Mouse (Mus musculus) common myeloid progenitor, adult 5-6 weeks (primary cell): ENCODE measurements around the gene Spata5. TPM values are rescaled to one million over a fixed set of nuclear protein-coding genes. Genes with fewer than 3 reads are reported as not detected.
A peak's percentile ranks its signal among the peaks of the same experiment; 100 is the strongest.

Experiments
- ATAC-seq: replicated peaks from 2 replicates; pipeline ENCODE4 v1.8.0; 2016; ENCODE audit warnings: low read depth, mild to moderate bottlenecking, moderate TSS enrichment, inconsistent platforms; ENCODE audit not compliant: poor library complexity, severe bottlenecking
- total RNA-seq: library from RNA; stranded (forward); fragments of 200-1000, 187-1606 nt; gene quantifications from 2 replicates; pipeline ENCODE4 v1.2.3, GENCODE M21; 2017

Gene Spata5
- total RNA-seq, result 174 and 222 TPM in 2 replicates

DNA sequence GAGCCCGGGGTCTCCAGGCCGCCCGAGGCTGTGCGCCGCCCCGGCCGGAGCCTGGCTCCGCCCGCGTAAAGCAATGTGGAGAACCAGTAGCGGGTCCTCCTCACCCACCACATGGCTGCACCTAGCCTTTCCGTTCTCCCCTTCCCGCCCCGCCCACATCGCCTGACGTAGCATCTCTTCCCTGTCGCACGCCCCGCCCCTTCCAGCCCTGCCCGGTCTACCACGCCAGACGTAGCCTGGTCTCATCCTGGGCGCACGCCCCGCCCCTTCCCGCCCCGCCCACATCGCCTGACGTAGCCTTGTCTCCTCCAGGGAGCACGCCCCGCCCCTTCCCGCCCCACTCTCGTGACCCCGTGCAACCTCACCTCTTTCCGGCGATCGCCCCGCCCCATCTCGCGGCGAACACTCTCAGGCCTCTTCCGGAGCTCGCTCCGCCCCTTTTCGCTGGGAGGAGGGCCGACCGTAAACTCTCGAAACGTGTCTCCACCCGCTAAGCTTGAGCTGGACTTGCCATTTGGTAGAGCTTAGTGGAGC is at the start of gene Spata5:
TSS of gene Spata5 (plus strand) at position 439 of the 534 bp plus-strand sequence.
- ATAC-seq, result peak; percentile 78

DNA sequence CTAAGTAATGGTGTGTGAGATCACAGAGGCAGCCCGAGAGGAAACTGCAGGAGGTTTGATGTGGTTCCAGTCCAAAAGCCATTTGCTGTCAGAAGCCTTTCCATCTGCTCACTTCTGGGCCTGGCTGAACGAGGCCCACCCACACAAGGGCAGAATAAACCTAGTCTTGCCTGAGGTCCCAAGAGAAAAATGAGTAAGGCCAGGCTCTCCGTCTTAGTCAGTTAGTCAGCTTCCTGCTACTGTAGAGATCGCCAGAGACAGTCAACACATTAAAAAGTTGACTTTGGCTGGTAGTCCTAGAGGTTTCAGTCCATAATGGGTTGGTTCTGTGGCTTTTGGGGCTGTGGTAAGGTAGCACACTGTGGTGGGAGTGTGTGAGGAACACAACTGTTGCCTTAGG is 49.3 kb upstream of the Spata5 start:
- no peak for ATAC-seq

DNA sequence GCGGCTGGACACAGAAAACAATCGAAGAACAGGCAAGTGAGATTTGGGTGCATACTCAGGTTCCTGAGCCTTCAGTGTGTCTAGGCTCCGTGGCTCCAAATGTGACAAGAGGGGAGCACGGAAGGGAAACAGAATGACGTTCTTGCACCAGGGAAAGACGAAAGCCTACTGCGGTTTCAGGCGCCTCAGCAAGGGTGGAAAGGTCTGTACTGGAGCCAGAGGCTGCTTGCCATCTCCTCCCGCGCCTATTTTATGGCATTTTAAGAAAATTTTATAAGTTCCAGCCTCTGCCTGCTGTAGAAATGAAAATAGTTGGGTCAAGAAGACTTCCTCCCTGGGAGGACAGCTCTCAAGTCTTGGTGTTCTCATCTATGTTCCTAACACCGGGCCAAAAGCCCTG is 46.0 kb upstream of the Spata5 start:
- ATAC-seq, result no peak

DNA sequence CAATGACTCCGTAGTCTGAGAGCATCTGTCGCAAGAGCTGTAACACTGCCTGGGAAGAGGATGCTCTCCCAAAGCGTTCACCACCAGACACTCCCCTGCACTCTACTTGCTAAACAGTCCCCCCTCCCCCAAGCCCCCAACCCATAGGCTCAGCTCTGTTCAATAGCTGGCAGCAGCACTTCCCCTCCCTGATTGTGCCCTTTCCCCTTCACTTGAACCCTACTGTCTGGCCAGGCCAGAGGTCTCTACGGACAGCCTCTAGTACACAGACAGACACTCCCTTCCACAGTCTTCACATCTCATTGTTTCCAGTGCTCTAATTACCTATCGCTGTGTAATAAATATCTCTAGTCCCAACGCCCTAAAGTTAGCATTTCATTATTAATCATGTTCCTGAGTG is 41.8 kb upstream of the Spata5 start:
- no peak for ATAC-seq

GRCm38 (mm10) chr3:37378412-37378811 is 41.3 kb upstream of the Spata5 start:
- ATAC-seq, result no peak

DNA sequence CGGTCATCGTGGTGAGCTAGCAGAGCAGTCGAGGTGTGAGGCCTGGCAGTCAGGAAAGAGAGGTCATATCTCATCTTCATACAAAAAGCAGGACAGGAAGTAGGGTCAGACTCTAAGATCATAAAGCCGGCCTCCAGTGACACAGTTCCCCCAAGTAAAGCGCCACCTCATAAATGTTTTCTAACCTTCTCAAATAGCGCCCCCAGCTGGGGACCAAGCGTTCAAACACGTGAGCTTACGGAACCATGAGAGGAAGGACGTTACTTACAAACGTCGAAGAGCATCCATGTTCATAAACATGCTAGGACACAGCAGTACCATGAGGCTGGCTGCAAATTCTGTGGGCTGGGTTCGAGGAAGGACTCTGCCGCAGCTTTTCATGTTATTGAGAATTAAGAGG is 40.5 kb upstream of the Spata5 start:
- ATAC-seq, result 0 out of 2 replicates have a peak, but pooled peaks have one; percentile 29

DNA sequence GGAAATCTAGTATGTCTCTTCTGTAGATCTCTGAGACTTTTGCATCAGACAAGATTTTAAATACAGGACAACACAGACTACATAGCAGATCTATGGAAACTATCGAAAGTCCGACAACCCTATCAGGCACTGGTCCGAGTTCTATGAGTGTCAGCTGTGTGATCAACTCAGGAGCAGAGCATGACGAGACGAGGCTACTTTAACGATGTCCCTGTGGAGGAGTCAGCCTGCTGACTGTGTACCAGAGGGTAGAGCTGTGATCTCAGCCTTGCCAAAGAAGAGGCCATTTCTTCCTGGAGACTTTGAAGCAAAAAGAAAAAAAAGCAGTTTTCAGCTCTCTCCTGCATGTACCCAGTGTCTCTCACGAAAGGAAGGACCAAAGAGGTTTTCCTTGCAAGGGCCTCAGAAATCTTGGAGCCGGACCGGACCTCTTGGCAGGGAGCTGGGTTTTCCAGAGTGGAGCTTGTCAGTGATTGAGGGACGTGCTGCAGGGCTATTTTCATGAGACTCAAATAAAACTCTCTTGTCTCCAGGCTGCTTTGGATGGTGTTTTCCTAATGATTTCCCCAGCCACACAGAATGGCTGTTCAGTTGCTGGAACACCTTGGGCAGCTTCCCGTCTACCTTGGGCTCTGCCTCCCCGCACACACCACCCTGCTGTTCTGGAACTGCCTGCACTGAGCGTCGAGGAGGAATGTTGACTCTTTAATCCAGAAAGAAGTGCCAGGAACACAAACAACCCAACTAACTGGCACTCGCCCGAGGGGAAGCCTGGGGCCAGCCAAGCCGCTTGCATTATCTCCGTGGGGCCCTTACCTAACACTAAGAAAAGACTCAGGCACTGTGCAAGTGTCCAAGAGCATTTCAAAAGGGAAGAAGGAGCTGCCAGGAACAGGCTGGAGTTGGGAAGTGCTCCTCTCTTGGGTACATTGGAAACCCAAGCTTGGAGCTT is 39.5 kb upstream of the Spata5 start:
- ATAC-seq, result no peak

GRCm38 (mm10) chr3:37381457-37381856 is 38.2 kb upstream of the Spata5 start:
- ATAC-seq, result no peak

GRCm38 (mm10) chr3:37383096-37383765 is 36.5 kb upstream of the Spata5 start:
- ATAC-seq, result no peak

GRCm38 (mm10) chr3:37387310-37387709 is 32.4 kb upstream of the Spata5 start:
- ATAC-seq, result peak; percentile 63; the same call in 1 of the 2 replicates

GRCm38 (mm10) chr3:37396930-37397608 is 22.6 kb upstream of the Spata5 start:
- ATAC-seq, result no peak

GRCm38 (mm10) chr3:37397646-37398045 is 22.1 kb upstream of the Spata5 start:
- ATAC-seq, result no peak

GRCm38 (mm10) chr3:37398661-37399395 is 20.9 kb upstream of the Spata5 start:
- peak; percentile 66; the same call in 1 of the 2 replicates for ATAC-seq

DNA sequence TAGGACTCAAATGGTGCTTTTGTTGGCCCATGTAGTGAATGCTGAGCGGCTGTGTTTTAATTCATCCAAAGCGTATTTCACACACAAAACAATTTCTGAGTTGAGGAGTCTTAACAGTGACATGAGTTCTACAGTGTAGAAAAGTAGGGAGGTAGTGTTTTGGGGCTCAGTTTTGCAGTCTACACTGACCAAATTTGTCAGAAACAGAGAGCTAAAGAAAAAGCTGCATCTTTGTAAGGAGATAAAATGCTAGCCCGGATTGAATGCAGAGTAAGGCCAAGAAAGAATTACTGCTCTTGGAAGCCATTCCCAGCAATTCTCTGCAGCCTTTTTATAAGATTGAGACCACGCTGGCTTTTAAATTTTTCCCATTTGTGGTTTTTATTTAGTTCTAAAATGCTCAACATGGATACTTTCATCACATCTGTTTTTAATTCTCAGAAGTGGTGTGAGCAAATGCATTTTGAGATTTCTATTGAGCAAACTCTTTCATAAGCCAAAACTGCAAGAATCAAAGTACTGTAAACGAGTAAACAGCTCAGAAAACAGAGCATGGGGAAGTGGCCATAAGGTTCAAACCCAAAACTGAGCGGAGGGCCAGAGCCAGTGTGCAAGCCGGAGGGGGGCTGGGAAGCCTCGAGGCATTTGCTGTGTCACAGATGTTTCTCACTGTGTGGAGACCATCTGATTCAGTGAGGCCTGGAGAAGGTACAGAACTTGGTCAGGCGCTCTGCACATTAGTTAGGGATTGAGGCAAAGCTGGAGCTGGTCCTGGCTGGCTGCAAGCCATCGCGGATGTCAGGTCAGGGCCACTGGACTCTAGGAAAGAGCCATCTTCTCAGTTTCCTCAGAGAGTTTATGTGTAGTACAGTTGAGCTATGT is 17.7 kb upstream of the Spata5 start:
- ATAC-seq, result no peak

DNA sequence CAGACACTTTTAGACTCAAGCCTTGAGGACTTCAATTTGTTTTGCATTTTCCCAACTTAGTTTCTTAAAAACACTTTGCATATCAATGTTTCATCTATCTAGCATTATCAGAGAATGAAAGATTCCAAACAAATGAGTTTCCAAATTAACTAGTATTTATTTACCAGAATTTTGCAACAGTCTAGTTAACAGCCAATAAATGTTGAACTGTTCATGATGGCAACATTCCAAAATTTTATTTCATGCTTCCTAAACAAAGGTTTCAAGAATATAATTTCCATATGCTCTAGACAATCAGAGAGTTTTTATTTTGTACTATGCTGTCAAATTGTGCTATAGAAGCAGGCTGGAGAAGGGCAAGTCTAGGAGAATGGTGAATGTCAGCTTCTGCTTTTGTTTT is 12.1 kb upstream of the Spata5 start:
- ATAC-seq, result no peak

- ATAC-seq, result no peak
These were observed 6.2 kb upstream of the Spata5 start for GRCm38 (mm10) chr3:37413446-37413845.

DNA sequence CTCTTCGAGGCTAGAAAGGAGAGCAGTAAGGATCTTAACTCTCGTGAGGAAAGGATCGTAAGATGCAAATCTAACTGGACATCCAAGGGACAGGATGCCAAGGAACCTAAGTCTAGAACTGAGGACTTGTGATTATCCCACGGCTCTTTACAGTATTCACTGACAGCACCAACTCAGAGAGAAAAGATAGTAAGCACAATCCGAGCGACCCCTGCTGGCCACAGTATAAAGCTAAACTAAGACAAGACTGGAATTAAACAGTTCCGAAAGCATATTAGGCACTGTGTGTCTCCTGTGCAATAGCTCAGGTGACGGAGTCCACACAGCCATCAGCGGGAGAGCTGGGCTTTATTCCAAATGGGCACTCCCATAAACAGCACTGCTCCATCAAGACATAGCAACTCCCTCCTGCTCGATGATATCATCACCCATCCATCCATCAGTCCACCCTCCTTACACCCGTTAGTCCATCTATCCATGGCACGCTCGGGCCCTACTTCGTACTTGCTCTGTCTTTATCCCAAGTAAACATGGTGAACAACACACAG is 5.2 kb upstream of the Spata5 start:
- peak; percentile 56 for ATAC-seq

- no peak for ATAC-seq
These were observed 1.4 kb upstream of the Spata5 start for GRCm38 (mm10) chr3:37418341-37418740.
